Mouse (Mus musculus): ENCODE data around the gene Slc22a1. TPM values are rescaled to one million over a fixed set of nuclear protein-coding genes. Genes with fewer than 3 reads are reported as not detected.

The Slc22a1 gene
- polyA plus RNA-seq (2012) = not detected in 2 replicates

GRCm38 (mm10) chr17:12675646-12676045, at the start of gene Slc22a1:
Gene Slc22a1, minus strand, starts transcription at chr17:12675829.
- no peaks in the 10 kb centered on the region; the same call in 1 of the 2 replicates for H3K36me3 ChIP-seq (ENCODE audit: control insufficient read depth)
- no peaks in the 10 kb centered on the region for H3K27me3 ChIP-seq (ENCODE audit: control insufficient read depth)
- no peak within 1 kb of the TSS for H3K4me3 ChIP-seq (replicated peaks)
- TF ChIP-seq GATA1 (IDR thresholded peaks at IDR 0.05; ENCODE audit: low read length) = no peak
- no peak for TF ChIP-seq TAL1 (IDR thresholded peaks at IDR 0.05; ENCODE audit: low read length)
- H3K4me1 ChIP-seq (ENCODE audit: control insufficient read depth) = peaks cover 4% of the 10 kb centered on the region
- peaks cover 5% of the 10 kb centered on the region for H3K9me3 ChIP-seq (ENCODE audit: control insufficient read depth, low read length)

- Histone ChIP-seq H3K27me3 (ENCODE audit: control insufficient read depth) (no peaks in the 10 kb centered on the region), H3K4me1 (ENCODE audit: control insufficient read depth) (peaks cover 23% of the 10 kb centered on the region), H3K4me3 (replicated peaks) (no peak overlapping the region), H3K9me3 (ENCODE audit: control insufficient read depth, low read length) (no peaks in the 10 kb centered on the region), H3K36me3 (ENCODE audit: control insufficient read depth) (peaks cover 42% of the 10 kb centered on the region)
- TF ChIP-seq GATA1 (IDR thresholded peaks at IDR 0.05; ENCODE audit: low read length) = no peak
- TF ChIP-seq TAL1 (IDR thresholded peaks at IDR 0.05; ENCODE audit: low read length) = no peak
These were observed 49.4 kb upstream of the Slc22a1 start for GRCm38 (mm10) chr17:12724767-12725744.

GRCm38 (mm10) chr17:12723986-12724766, 48.5 kb upstream of the Slc22a1 start:
- no peaks in the 10 kb centered on the region for H3K27me3 ChIP-seq (ENCODE audit: control insufficient read depth)
- H3K4me3 ChIP-seq (replicated peaks) = no peak overlapping the region
- peaks cover 23% of the 10 kb centered on the region for H3K4me1 ChIP-seq (ENCODE audit: control insufficient read depth)
- no peaks in the 10 kb centered on the region for H3K9me3 ChIP-seq (ENCODE audit: control insufficient read depth, low read length)
- TF ChIP-seq GATA1 (IDR thresholded peaks at IDR 0.05; ENCODE audit: low read length) = no peak
- TF ChIP-seq TAL1 (IDR thresholded peaks at IDR 0.05; ENCODE audit: low read length) = no peak
- H3K36me3 ChIP-seq (ENCODE audit: control insufficient read depth) = peaks cover 48% of the 10 kb centered on the region

- Histone ChIP-seq H3K4me1 (ENCODE audit: control insufficient read depth) (peaks cover 23% of the 10 kb centered on the region), H3K9me3 (ENCODE audit: control insufficient read depth, low read length) (no peaks in the 10 kb centered on the region), H3K4me3 (replicated peaks) (no peak overlapping the region), H3K27me3 (ENCODE audit: control insufficient read depth) (no peaks in the 10 kb centered on the region), H3K36me3 (ENCODE audit: control insufficient read depth) (peaks cover 50% of the 10 kb centered on the region)
- no peak for TF ChIP-seq GATA1 (IDR thresholded peaks at IDR 0.05; ENCODE audit: low read length)
- no peak for TF ChIP-seq TAL1 (IDR thresholded peaks at IDR 0.05; ENCODE audit: low read length)
These were observed 47.0 kb upstream of the Slc22a1 start for GRCm38 (mm10) chr17:12722622-12723021.

- H3K4me3 ChIP-seq (replicated peaks) = no peak overlapping the region
- peaks cover 24% of the 10 kb centered on the region for H3K4me1 ChIP-seq (ENCODE audit: control insufficient read depth)
- TF ChIP-seq TAL1 (IDR thresholded peaks at IDR 0.05; ENCODE audit: low read length) (no peak), GATA1 (IDR thresholded peaks at IDR 0.05; ENCODE audit: low read length) (no peak)
- H3K36me3 ChIP-seq (ENCODE audit: control insufficient read depth) = peaks cover 54% of the 10 kb centered on the region
- no peaks in the 10 kb centered on the region for H3K9me3 ChIP-seq (ENCODE audit: control insufficient read depth, low read length)
- no peaks in the 10 kb centered on the region for H3K27me3 ChIP-seq (ENCODE audit: control insufficient read depth)
These were observed 45.7 kb upstream of the Slc22a1 start for GRCm38 (mm10) chr17:12721118-12721886.

- H3K36me3 ChIP-seq (ENCODE audit: control insufficient read depth) = peaks cover 72% of the 10 kb centered on the region
- TF ChIP-seq GATA1 (IDR thresholded peaks at IDR 0.05; ENCODE audit: low read length) = no peak
- TF ChIP-seq TAL1 (IDR thresholded peaks at IDR 0.05; ENCODE audit: low read length) = no peak
- H3K4me1 ChIP-seq (ENCODE audit: control insufficient read depth) = peaks cover 3% of the 10 kb centered on the region; the same call in 1 of the 2 replicates
- H3K9me3 ChIP-seq (ENCODE audit: control insufficient read depth, low read length) = no peaks in the 10 kb centered on the region
- H3K27me3 ChIP-seq (ENCODE audit: control insufficient read depth) = no peaks in the 10 kb centered on the region
- H3K4me3 ChIP-seq (replicated peaks) = no peak overlapping the region
These were observed 42.6 kb upstream of the Slc22a1 start for GRCm38 (mm10) chr17:12718251-12718650.

- Histone ChIP-seq H3K27me3 (ENCODE audit: control insufficient read depth) (no peaks in the 10 kb centered on the region), H3K4me3 (replicated peaks) (no peak overlapping the region), H3K9me3 (ENCODE audit: control insufficient read depth, low read length) (no peaks in the 10 kb centered on the region), H3K36me3 (ENCODE audit: control insufficient read depth) (peaks cover 74% of the 10 kb centered on the region), H3K4me1 (ENCODE audit: control insufficient read depth) (peaks cover 3% of the 10 kb centered on the region; the same call in 1 of the 2 replicates)
- no peak for TF ChIP-seq GATA1 (IDR thresholded peaks at IDR 0.05; ENCODE audit: low read length)
- no peak for TF ChIP-seq TAL1 (IDR thresholded peaks at IDR 0.05; ENCODE audit: low read length)
These were observed 41.8 kb upstream of the Slc22a1 start for GRCm38 (mm10) chr17:12717445-12717844.

- Histone ChIP-seq H3K4me3 (replicated peaks) (no peak overlapping the region), H3K4me1 (ENCODE audit: control insufficient read depth) (peaks cover 3% of the 10 kb centered on the region; the same call in 1 of the 2 replicates), H3K36me3 (ENCODE audit: control insufficient read depth) (peaks cover 75% of the 10 kb centered on the region), H3K27me3 (ENCODE audit: control insufficient read depth) (no peaks in the 10 kb centered on the region), H3K9me3 (ENCODE audit: control insufficient read depth, low read length) (no peaks in the 10 kb centered on the region)
- TF ChIP-seq GATA1 (IDR thresholded peaks at IDR 0.05; ENCODE audit: low read length) (no peak), TAL1 (IDR thresholded peaks at IDR 0.05; ENCODE audit: low read length) (no peak)
These were observed 39.4 kb upstream of the Slc22a1 start for GRCm38 (mm10) chr17:12715032-12715431.
